Mouse (Mus musculus) thymus, postnatal 0 days (tissue): ENCODE data around the gene N4bp1. TPM values are rescaled to one million over a fixed set of nuclear protein-coding genes. Genes with fewer than 3 reads are reported as not detected.
A peak's percentile ranks its signal among the peaks of the same experiment; 100 is the strongest.

Source experiments
- DNase-seq: peaks from one replicate; pipeline ENCODE4 v3.0.0-alpha.2; 2015; ENCODE audit warnings: low spot score
- polyA plus RNA-seq: library from polyadenylated mRNA; unstranded; fragments of >200 nt; fragmentation: Nextera tagmentation; extraction: Ambion mirVana; gene quantifications from 2 replicates; pipeline ENCODE4 v1.2.1, GENCODE M21; 2015

The N4bp1 gene
- polyA plus RNA-seq, 1 experiment from 2014 or later = 5.7 TPM

DNA sequence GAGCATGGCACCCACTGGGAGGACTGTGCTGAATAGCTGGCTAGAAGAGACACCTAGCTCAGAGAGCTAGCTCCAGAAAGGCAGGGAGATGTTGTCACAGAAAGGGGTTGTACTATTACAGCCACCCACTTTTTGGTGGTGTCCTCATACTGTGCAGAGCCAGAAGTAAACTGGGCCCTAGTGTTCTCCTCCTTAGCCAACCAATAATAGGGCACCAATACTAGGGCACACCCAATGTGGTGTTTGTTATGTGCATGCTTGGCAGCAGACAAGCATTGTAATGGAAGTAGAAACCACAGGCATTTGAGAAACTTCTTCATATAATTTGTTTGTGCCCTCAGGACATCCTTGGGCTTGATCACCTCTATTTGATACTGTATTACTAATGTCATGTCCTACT lies 58.5 kb downstream of the N4bp1 start:
- no peak for DNase-seq

- no peak for DNase-seq
Measured at GRCm38 (mm10) chr8:86825674-86826448, 59.2 kb downstream of the N4bp1 start.

DNA sequence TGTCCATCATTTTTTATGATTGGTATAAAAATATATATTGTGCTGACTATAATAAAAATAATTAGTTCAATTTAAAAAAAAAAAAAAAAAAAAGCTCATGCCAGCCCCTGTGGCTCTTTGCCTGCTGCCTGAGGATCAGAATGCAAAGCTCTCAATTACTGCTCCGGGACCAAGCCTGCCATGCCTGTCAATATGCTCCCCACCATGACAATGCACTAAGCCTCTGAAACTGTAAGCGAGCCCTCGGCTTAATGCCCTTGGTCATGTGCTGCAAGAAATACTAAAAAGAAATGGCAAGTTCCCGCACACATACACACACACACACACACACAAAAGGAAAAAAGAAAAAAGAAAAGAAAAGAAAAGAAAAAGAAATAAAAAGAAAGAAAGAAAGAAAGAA lies 60.3 kb downstream of the N4bp1 start:
- DNase-seq = no peak

DNA sequence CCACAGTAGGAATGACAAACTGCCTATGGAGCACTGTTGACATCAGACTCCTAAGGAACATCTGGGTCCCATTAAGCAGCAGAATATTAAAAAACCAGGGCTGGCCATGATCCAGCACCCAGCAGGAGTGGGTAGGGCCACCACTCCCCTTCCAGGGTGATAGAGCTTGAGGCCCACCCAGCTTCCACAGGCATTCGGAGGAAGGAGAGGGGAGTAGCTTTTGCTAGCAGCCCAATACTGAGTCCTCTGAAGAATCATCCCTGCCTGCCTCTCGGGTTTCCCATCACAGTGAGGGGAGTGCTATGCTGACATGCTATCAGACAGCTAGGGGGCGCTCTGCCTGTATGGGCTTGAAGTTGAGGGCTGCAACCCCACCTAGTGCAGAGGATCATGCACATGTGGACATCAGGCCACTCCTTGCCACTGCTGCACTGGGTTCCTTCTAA lies 64.3 kb downstream of the N4bp1 start:
- peak; percentile 50 for DNase-seq

DNA sequence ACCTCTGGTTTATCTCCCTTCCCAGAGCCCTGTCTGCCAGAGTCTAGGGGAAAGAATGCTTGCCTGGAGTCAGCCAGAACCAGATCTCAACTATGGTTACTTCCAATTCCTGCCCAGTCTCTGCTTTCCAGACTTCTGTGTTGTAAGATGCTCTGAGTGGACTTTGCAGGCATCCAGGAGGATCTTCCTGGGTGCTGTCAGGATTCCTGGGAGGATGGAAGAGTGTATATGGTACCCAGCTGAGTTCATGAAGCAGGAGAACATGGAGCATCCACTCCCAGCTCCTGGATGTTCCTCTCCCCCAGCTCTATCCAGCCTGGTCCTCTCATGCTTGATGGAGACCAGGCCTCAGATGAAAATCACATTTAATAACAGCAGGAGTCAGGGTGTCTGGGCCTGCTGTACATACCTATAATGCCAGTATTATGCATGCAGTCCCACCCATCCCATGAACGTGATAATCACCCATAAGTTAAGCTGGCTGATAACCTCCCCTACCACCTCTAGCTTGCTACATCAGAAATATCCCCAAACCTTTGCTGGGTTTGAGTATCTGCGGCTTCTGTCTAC lies 64.8 kb downstream of the N4bp1 start:
- DNase-seq = no peak

DNA sequence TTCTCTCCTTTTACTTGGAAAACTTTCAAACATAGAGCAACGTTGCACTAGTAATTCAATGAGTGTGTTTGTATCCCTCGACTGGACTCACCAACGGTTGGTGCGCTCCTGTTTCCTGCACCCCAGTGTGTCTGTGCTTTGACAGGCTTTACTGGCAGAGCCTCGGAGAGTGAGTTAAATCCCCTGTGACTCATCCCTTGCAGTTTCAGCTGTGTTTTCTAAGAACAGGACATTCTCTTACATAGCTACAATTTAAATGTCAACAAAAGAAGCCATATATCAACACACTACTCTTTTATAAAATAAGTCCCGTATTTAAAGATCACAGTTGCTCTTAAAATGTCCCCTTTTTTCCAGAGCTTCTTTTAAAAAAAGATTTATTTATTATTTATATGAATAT lies 65.6 kb downstream of the N4bp1 start:
- DNase-seq = no peak

GRCm38 (mm10) chr8:86808990-86809960 lies 75.8 kb downstream of the N4bp1 start:
- DNase-seq = no peak

GRCm38 (mm10) chr8:86808239-86808638 lies 76.8 kb downstream of the N4bp1 start:
- DNase-seq = peak; percentile 32

- no peak for DNase-seq
Measured at GRCm38 (mm10) chr8:86801988-86802387, 83.1 kb downstream of the N4bp1 start.

- DNase-seq = no peak
Measured at GRCm38 (mm10) chr8:86800966-86801365, 84.1 kb downstream of the N4bp1 start.

GRCm38 (mm10) chr8:86798141-86798540 lies 86.9 kb downstream of the N4bp1 start:
- DNase-seq = no peak

DNA sequence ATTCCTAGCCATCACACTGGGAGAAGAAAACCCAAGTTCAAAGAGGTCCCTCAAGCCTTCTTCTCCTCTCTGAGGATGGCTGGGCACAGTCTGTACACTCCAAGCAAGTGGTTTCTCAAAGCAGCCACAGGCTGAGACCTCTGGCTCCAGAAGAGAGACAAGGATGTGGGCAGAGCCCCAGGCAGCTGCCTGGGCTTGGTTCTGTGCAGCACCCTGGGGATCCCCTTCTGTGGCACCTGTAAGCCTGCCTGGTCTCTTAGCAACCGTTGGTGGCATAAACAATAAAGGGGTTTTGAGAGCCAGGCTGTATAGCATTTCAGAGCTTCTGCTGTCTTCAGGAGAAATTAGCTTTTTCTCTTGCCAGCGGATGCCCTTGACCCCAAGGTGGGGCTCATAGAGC lies 87.4 kb downstream of the N4bp1 start:
- peak; percentile 79 for DNase-seq

DNA sequence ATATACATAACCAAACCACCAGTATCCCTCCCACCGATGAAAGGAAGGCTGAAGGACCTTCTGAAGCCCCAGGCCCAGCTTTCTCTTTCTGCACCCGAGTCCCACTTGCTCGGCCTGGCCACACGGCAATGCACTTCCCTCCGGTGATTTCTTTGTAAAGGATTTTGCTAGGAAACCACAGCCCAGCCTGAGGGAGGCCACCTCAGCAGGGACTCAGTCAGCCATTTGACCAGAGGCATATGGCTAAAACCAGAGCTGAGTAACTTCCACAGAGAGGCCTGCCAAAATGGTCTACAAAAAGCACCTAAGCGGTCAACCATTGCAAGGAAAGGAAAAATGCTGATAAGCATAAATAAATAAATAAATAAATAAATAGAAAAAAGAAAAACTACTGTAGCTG lies 90.3 kb downstream of the N4bp1 start:
- DNase-seq = no peak

GRCm38 (mm10) chr8:86791542-86791941 lies 93.5 kb downstream of the N4bp1 start:
- no peak for DNase-seq

GRCm38 (mm10) chr8:86789576-86789975 lies 95.5 kb downstream of the N4bp1 start:
- no peak for DNase-seq

- DNase-seq = no peak
Measured at GRCm38 (mm10) chr8:86787891-86788420, 97.1 kb downstream of the N4bp1 start.

DNA sequence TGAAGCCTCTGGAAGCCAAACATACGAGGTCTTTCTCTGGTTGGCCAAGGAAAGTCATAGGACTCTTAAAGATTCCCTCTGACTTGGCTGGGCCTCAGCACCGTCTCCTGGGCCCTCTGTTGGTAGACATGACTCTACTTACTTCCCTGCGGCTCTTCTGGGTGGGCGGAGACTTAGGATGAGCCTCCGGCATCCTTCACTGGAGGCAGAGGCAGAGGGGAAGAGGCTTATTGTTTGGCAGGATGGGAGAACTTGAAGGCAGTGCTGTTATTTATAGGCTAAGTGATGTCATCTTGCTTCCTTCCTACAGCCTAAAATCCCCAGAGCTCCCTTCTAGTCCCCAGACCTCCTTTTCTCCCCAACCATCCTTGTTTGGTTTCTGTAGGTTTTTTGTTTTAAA lies 98.6 kb downstream of the N4bp1 start:
- no peak for DNase-seq

DNA sequence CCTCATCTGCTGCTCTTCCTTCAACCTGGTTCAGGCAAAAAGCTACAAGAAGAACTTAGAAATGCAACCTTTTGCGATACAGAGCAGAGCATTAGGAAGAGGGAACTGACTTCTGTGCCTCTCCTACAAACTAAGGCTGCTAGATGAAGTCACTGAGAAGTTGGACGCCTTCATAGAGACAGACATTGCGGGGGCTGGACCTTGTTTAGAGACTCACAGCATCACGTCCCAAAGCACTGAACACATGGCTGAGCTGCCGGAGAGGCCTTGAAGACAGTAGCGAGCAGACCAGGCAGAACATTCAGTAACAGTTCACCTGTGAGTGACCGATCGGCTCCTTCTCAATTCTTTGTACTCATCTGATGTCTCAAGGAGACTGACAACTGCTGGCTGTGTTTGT lies 104.0 kb downstream of the N4bp1 start:
- no peak for DNase-seq

- peak; percentile 61 for DNase-seq
Measured at GRCm38 (mm10) chr8:86779207-86779606, 105.9 kb downstream of the N4bp1 start.

DNA sequence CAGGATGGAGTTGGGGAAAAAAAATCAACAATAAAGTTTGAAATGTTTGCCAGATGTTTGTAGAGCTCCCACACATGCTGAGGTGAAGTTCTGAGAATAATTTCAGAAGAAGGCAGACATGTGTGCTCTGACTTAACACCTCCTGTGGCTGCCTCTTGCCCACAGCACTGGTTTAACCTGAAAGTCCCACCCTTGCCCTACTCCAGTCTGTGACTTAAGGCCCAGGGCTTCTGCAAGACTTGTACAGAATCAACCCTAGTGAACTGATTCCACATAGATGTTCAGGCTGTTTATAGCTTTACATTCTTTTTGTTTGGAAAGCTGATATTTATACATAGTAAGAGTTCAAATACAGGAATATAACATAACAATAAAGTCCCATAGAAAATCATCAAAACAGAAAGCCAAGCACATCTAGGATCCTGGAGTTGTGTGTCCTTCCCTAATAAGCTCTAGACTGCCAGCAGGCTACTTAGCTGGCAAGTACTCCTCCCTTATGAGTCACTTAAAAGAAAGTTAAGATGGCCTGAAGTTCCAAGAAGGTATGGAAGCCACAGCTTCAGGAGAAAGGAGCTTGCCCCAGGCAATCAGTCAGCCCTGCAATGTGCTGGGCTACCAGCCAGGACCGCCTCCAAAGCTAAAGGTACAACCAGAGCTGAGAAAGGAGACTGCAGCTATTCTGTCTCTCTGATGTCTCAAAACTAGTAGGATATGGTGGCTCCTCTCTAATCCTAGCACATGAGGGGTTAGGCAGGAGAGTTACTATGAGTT lies 114.9 kb downstream of the N4bp1 start:
- DNase-seq = no peak

GRCm38 (mm10) chr8:86768499-86768898 lies 116.6 kb downstream of the N4bp1 start:
- DNase-seq = no peak
